Mouse (Mus musculus): Measurements from ENCODE around the gene Scn5a.

Gene Scn5a

DNA sequence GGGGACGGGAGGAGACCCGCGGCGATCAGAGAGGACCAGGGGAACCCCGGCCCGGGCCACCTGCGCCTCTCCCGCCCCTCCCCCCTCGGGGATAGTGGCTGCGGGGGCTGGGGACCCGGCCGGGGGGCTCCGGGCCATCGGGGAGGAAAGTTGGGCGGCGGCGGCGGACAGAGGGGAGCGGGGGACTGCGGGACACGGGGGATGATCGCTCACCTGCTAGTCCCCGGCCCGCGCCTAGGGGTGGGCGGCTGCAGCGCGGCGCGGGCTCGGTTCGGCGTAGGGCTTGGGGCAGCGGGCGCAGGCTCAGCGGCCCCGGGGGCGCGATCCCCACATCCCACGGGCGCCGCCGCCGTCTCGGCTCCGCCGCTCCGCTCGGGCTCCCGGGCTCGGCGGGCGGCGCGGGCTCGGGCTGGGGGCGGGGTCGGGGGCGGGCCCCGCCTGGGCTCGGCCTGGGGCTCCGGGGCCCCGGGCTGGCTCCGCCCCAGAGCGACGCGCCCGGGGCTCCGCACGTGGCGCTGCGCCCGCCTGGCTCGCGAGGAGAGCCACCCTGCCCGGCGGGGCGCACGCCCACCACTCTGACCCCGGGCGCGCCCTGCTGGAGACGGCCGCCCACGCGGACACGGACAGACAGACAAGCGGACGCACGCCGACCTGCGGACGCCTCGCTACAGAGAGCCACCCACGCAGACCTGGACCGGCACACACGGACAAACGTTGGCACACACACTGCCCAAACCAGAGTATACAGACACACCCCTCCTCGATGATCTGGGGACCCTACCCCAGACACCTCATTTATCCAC lies at the start of gene Scn5a:
Gene Scn5a, minus strand, starts transcription at position 381 of the 803 bp plus-strand sequence.
- in situ Hi-C loops (cut with MboI; ENCODE audit: low sequenced_read_pairs), result loop anchor here (10.0 kb wide), 1 partner anchor 114 kb away; no protein-coding TSS in a partner anchor

DNA sequence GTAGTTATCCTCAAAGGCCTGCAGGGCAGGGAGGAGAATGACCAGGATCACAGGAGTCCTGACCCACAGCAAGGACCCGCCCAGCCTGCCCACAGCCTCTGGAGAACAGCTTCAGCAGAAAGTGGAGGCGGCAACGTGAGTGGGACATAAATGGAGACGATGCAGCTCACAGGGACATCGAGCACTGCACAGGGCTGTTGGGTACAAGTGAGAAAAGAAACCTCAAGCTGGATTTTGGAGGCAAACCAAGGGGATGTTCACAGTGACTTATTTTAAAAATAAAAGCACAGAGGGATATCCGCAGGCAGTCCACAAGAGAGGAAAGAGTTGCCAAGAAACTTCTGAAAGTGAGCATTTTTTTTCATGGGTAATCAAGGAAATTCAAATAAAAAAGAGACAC lies 48.4 kb upstream of the Scn5a start:
- in situ Hi-C loops (cut with MboI; ENCODE audit: low sequenced_read_pairs), result no loop called here

DNA sequence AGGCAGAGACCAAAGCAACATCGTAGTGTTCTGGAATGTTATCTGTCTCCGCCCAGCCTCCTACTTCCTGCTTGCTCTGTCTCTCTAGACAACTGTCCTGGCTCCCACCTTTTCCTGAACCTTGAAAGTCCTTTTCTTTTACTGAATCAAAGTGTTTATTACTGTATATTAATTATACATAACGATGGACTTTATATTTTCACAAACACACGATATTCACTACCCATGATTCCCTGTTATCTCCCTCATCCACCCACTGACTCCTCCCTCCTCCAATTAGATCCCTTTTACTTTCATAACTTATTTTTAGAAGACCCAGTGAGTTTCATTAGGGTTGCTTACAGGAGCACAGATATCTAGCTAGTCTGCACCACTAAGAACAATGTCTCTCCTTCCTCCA lies 45.3 kb upstream of the Scn5a start:
- in situ Hi-C loops (cut with MboI; ENCODE audit: low sequenced_read_pairs), result no loop called here

DNA sequence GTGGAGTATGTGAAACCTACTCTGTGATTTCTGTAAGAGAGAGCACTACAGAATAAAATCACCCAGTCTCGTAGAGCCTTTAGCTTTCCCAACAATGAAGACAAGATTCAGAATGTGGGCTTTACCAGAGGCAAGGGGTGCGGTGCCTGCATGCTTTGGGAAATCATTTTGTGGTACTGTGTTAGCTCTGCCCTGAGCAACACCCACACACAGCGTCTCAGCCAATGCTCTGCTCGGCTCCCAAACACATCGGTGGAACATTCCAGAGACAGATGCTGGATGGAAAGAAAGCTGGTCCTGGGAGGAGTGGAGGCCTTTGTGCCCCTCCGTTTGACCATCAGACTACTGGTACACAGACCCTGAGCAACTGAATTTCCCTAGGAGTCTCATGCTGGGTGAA lies 36.0 kb upstream of the Scn5a start:
- in situ Hi-C loops (cut with MboI; ENCODE audit: low sequenced_read_pairs), result no loop called here

DNA sequence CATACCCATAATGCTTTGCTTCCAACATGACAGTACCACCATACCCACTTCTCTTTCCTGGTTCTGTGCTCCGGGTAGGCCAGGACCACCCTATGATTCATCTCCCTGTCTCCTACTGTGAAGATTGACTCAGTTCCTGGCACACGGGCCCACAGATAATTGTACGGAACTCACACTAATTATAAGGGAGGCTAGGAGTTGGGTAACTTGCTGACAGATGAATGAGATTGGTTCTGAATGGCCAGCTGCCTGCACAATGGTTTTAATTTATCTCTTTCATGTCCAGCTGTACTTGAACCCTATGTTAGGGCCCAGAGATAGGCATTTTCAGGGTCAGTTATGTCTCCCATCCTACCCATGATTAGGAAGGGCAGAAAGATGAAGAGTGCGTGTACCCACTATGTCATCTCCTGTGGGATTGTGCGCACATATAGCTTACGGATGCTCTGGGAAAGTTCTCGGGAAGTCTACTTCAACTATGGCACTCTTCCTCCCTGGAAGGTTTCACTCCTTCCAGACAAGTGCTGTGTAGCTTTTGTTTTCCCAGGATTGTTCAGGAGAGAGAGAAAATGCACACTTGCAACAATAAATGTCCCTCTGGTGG lies 31.8 kb upstream of the Scn5a start:
- in situ Hi-C loops (cut with MboI; ENCODE audit: low sequenced_read_pairs), result no loop called here

DNA sequence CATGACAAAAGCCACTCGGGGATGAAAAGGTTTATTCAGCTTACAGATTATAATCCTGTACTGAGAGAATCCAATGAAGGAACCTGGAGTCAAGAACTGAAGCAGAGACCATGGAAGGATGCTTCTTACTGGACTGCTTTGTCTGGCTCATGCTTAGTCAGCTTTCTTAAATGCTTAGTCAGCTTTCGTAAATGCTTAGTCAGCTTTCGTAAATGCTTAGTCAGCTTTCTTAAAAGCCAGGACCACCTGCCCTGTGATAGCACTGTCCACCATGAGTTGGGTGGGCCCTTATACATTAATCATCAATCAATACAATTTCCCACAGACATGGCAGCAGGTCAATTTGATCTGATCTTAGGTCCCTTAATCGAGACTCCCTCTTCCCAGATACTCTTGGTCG lies 28.1 kb upstream of the Scn5a start:
- in situ Hi-C loops (cut with MboI; ENCODE audit: low sequenced_read_pairs), result no loop called here

DNA sequence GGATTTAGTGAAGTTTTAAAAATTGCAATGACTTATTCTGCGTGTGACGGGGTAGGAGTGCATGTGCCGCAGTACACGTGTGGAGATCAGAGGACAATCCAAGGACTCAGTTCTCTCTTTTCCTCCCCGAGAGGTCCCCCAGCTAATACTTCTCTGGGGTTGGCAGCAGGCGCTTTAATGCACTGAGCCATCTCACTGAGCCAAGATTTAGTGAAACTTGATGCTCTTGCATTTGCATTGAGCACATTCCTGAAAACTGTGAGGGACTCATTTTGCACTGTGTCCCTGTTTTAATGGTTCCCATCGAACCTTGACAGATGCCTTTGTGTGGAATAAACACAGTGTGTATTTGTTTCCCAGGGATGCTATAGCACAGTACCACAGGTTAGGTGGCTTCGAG lies 25.8 kb upstream of the Scn5a start:
- in situ Hi-C loops (cut with MboI; ENCODE audit: low sequenced_read_pairs), result no loop called here

DNA sequence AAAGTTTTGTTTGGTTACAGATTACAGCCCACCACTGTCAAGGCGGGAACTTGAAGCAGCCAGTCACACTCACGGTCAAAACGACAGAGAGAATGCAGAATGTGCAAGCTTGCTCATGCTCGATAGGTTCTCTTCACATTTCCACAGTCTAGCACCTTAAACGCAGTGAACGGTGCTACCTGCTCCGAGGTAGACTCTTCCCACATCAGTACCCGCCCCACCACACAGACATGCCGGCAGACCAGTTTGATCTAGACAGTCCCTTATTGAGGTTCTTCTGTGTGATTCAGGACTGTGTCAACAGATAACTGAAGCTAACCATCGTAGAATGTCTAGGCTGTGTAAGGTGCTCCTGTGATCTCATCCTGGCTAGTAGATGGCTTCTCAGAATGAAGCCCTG lies 19.7 kb upstream of the Scn5a start:
- in situ Hi-C loops (cut with MboI; ENCODE audit: low sequenced_read_pairs), result no loop called here

DNA sequence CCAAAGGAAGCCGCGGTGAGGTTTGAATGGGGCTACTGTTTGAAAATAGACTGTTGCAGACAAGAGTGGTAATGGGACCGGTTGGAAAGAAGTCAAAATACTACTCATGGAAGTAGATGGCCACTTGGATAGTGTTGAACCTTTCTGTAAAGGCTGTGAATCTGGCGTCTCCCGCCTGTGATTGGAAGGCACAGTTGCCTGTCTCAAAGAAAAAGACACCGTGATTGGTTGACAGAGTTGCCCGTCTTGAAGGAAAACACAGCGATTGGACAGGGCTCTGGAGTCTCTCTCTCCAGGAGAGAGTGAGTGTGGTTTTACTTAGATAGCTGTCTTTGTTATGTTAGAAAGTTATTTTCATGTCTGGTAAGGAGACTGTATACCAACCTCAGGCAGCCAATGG lies 18.5 kb upstream of the Scn5a start:
- in situ Hi-C loops (cut with MboI; ENCODE audit: low sequenced_read_pairs), result no loop called here

DNA sequence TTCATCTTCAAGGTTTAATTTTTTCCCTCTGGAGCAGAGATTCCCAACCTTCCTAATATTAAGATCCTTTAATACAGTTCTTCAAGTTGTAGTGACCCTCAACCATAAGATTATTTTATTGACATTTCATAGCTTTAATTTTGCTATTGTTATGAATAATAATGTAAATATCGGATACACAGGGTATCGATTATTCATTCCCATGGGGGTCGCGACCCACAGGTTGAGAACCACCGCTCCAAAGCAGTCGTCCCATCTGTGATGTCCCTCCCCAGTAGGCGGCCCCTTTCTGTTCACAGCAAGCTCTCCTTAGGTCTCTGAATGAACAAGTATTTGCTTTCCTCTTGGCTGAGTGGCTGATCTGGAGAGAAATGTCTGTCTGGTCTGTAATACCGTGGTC lies 10.8 kb upstream of the Scn5a start:
- in situ Hi-C loops (cut with MboI; ENCODE audit: low sequenced_read_pairs), result no loop called here

DNA sequence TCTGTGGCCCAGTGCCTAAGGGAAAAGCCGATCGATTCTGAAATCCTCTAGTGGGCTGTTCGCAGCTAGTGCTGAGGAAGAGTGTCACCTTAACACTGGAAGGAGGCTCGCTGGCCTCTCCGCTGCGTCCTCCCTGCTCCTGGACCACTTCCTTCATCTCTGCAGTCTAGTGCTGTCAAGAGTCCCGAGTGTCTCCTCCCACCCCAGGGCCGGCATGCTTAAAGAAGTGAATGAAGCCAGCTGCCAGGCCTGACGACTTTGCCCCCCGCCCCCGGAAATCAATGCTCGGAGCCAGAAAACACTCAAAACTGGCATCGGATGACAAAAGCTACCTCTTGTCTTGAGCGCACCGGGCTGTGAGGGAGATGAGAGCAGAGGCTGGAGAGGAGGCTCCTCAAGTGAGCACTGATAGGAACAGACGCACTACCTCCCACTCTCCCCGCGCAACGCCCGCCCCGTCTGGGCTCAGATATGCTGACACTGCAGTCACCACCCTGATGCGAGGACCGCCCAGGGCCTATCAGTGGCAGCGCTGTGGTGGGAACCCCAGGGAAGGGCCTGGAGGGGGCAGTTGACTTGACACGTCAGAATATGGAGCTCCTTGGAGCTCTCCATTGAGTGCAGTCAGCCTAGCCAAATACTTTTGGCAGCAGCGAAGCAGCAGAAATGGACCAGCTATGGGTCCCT lies 10.1 kb upstream of the Scn5a start:
- in situ Hi-C loops (cut with MboI; ENCODE audit: low sequenced_read_pairs), result no loop called here

DNA sequence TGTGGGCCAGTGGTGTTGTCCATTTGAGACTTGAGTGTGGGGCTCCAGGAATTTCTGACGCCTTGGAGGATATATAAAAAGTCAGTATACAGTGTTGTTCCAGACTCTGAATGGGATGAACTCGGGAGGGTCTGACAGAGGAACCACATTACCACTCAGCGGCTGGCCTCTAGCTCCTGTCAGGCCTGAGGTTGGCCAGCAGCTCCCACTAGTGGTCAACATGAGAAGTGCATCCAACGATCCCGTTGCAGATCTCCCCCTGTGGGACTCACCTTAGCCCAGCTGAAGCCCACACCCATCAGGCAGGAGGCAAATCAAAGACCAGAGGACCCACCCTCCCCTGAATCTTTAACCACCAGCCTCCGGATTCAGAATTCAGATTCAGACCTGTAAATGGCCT lies 1.9 kb upstream of the Scn5a start:
- in situ Hi-C loops (cut with MboI; ENCODE audit: low sequenced_read_pairs), result no loop called here

DNA sequence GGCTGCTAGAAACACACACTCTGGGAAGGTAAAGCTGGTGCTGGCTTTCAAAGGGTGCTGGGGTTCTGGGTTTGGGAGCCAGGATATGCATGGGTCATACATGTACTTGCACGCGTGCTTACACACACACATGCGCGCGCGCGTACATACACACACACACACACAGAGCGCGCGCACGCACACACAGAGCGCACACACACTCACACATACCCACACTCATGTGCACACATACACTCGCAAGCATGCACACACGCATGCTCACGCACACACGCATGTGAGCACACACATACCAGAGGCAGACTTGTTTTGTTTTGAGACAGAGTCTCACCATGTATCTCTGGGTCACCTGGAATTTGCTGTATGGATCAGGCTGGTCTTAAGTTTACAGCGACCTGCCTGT lies 1.4 kb upstream of the Scn5a start:
- in situ Hi-C loops (cut with MboI; ENCODE audit: low sequenced_read_pairs), result no loop called here

DNA sequence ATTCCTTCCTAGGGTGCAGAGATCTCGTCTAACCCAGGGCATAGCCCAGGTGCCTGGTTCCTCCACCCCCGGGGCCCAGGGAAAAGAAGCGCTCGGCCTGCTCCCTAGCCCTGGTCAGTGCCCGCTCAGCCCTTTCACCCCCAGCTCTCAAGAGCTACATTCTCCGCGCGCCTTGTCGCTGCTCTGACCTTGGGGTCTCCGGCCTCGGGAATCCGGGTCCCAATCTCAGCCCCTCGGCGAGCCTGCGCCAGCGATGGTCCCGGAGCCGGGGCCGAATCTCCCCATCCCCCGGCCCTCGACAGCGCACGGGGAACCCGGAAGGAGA lies 543 bp downstream of the Scn5a start:
- in situ Hi-C loops (cut with MboI; ENCODE audit: low sequenced_read_pairs), result loop anchor here (10.0 kb wide), 1 partner anchor 113 kb away; no protein-coding TSS in a partner anchor

DNA sequence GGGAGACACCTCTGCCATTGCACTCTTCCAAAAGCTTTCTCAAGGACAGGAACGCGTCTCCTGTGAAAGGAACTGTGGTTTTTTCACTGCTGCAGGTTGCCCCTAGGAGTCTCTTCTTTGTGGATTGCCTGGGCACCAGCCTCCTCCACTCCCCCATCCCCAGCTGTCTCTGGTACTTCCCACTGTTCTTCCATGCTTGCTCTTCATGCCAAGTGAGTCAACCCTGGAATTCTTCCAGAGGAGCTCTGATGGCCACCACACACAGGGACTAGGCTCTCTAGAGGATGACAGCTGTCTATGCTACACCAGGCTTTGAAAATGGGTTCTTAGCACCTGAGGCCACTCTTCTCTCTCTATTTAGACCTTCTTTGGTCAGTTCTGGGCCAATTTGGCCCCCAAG lies 1.8 kb downstream of the Scn5a start:
- in situ Hi-C loops (cut with MboI; ENCODE audit: low sequenced_read_pairs), result loop anchor here (10.0 kb wide), 1 partner anchor 112 kb away; no protein-coding TSS in a partner anchor

DNA sequence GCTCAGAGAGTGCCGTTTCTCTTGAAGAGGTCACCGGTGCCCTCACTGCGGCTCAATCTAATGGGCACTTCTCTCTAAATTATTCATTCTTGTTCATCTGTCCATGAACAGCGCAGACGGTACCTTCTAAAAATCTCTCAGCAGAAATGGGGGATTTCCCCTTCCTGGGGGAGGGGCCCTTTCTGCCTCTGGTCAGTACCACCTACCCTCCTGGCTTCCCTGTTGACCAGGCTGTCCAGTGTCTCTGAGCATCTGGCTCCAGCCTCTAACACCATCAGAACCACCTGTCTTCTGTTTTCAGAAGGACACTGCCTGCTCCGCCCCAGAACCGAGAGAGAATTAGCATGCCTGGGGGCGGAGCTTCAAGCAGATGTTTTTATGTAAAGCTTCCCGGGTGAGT lies 3.1 kb downstream of the Scn5a start:
- in situ Hi-C loops (cut with MboI; ENCODE audit: low sequenced_read_pairs), result loop anchor here (10.0 kb wide), 1 partner anchor 111 kb away; no protein-coding TSS in a partner anchor

DNA sequence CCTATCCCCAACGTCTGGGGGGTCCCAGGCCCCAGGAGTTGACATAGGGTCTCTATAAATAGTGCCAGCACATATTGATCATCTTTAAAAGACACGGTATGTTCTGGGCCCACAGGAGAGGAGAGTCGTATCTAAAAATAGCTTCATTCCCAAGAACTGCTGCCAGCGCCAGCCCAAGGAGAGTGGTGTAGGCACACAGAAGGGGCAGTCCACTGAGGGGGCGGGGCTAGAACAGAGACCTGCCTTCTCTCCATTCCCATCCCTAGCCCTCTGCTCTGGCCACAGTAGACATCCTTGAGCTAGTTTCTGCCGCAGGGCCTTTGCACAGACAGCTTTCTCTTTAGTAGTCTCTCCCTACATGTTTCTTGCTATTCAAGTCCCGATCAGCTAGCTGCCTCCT lies 4.5 kb downstream of the Scn5a start:
- in situ Hi-C loops (cut with MboI; ENCODE audit: low sequenced_read_pairs), result loop anchor here (10.0 kb wide), 1 partner anchor 110 kb away; no protein-coding TSS in a partner anchor

DNA sequence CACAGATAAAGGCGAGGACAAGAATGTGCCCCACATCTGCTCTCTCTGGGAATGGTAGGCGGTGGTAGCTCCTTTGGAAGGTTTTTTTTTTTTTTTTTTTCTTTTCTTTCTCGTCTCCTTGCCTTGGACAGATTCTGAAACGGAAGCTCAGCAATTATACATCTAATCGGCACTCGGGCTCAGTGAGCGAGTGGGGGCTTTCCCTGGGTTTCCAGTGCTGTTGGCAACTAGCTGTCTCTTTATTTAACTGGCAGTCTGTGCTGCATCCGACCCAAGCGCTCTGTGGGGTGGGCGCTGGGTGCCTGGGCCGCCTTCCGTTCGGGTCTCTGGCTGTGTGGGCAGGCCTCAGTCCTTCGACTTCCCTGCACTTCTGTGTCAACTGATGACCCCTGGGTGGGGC lies 5.8 kb downstream of the Scn5a start:
- in situ Hi-C loops (cut with MboI; ENCODE audit: low sequenced_read_pairs), result loop anchor here (10.0 kb wide), 1 partner anchor 108 kb away; no protein-coding TSS in a partner anchor

DNA sequence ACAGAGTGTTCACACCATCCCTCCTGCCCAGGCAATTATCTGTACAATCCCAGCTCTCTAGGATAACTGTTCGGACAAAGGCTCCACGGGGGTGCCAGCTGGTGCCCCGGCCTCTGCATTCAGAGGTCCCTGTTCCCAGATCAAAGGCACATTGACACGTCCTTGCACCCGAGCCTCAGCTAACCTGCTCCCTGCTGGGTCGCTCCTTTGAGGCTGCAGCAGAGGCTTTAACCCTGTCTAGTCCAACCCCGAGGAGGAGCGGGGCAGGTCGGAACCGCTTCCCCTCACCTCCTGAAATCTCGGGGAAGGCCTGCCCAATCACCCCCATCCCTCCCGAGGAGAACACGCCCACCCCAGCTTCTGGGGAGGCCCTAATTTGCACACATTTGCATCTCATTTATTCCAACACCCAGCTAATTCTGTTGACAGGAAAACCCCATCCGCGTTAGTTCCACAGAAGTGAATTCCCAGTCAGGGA lies 7.4 kb downstream of the Scn5a start:
- in situ Hi-C loops (cut with MboI; ENCODE audit: low sequenced_read_pairs), result loop anchor here (10.0 kb wide), 1 partner anchor 107 kb away; no protein-coding TSS in a partner anchor

DNA sequence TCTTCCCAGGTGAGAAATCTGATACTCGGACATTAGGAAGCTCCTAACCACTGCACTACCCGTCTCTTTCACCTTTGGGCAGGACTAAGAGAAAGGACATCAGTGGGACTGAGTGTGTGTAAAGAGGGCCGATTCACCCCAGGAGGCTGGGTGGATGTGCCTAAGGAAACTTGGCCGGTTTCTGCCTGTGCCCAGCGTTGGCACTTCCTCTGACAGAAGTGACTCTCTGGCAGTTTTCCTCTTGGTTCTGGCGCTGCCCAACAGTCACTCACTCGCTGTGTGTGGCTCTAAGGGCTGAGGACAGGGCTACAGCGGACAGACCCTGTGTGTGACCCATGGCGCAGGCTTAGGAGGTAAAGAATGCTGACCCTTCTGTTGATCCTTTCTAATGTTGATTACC lies 8.2 kb downstream of the Scn5a start:
- in situ Hi-C loops (cut with MboI; ENCODE audit: low sequenced_read_pairs), result loop anchor here (10.0 kb wide), 1 partner anchor 106 kb away; no protein-coding TSS in a partner anchor

DNA sequence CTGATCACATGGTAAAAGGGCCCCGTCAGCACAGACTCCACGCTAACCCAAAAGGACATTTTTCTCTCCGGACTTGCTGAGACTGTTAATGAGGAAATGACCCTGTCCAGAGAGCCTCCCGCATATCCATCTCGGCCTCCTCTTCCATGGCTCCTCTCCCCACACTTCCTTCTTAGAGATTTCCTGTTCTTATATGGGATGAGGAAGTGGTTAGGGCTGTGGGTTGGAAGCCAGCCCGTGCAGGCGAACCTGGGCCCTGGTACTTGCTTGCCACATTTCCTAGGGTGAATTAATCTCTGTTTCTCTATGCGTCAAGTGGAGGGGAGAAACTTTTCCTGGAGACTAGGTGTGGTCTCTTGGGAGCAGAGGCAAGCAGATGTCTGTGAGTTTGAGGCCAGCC lies 10.1 kb downstream of the Scn5a start:
- in situ Hi-C loops (cut with MboI; ENCODE audit: low sequenced_read_pairs), result no loop called here

DNA sequence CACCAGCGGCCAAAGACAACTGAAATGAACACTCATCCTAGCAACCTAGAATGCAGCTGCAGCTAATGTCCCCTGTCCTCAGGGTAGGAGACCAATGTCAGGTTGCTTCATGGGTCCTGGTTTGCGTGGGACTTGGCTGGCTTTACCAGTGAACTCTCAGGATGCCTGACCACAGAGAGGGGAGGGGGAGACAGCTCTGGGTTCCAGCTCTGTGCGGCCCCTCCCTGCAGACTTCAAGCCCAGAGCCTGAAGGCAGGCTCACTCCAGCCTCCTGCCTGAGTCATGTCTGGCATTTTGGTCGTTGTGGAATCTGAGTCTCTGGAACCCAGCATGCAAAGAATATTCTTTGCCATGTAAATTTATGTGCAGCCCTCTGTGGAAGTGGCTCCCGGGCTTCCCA lies 11.0 kb downstream of the Scn5a start:
- in situ Hi-C loops (cut with MboI; ENCODE audit: low sequenced_read_pairs), result no loop called here

Data from CH12F3 (cell line).